Mouse (Mus musculus) natural killer cell, adult 2 months (primary cell): Measurements from ENCODE around the gene Avl9.
A peak's percentile ranks its signal among the peaks of the same experiment; 100 is the strongest.

Experiments used
- DNase-seq, 2 experiments: peaks; one replicate each; pipeline ENCODE4 v3.0.0; 2022; ENCODE audit warnings: low spot score in 2 of 2

Gene Avl9

DNA sequence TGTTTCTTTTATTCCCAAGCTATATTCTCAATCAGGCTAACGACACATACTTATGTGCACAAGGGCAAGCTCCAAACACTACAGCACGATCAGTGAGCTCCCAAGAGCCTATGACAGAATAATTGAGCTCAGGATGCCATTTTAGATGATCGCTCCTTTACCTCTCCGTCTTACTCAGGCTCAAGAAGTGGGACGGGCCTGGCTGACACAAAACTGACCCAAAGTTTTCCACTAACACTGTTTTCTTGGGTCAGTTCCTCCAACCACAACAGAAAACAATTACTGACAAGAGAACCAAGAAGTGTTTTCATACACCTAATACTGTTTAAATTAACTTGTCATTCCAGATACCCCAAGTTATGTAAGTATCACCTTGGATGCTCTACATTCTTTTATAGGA is 80.1 kb downstream of the Avl9 start:
- DNase-seq = no peak

DNA sequence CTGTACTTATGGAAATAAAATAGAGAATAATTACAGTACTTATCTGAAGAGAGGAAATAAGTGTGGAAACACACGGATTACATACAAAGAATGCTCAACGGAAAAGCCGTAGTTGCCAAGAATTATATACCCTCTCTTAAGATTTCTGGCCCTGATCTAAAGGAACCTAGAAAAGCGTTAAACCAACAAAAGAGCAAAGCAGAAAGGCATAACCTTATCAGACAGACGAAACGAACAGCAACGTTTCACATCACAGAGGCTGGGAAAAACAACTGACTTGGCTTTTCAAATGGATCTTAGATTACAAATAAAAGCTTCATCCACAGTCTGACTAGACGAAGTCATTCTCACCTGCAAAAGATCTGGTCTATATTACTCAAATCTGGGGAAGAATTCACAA is 81.5 kb downstream of the Avl9 start:
- no peak for DNase-seq

DNA sequence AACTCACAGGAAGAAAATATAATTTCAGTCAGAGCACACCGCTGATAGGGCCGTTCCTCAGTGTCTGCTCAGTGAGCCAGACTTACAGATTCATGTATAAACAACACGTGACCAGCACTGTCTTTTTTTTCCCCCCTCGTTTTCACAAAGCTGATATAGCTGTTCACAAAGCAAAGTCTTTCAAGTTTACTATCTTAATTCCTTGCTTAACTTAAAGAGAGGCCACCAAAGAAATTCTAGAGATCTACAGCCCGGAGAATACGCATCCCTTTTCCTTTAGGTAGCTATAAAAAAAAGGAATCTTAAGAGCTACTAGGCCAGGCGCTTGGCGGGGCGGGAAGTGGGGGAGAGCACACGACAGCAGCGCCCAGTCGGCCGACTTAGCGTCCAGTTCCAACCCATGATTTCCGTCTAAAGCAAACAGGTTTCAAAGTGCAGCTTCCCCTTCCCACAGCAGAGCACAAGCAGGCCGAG is 82.0 kb downstream of the Avl9 start:
- peak; percentile 46 to 54 for DNase-seq

DNA sequence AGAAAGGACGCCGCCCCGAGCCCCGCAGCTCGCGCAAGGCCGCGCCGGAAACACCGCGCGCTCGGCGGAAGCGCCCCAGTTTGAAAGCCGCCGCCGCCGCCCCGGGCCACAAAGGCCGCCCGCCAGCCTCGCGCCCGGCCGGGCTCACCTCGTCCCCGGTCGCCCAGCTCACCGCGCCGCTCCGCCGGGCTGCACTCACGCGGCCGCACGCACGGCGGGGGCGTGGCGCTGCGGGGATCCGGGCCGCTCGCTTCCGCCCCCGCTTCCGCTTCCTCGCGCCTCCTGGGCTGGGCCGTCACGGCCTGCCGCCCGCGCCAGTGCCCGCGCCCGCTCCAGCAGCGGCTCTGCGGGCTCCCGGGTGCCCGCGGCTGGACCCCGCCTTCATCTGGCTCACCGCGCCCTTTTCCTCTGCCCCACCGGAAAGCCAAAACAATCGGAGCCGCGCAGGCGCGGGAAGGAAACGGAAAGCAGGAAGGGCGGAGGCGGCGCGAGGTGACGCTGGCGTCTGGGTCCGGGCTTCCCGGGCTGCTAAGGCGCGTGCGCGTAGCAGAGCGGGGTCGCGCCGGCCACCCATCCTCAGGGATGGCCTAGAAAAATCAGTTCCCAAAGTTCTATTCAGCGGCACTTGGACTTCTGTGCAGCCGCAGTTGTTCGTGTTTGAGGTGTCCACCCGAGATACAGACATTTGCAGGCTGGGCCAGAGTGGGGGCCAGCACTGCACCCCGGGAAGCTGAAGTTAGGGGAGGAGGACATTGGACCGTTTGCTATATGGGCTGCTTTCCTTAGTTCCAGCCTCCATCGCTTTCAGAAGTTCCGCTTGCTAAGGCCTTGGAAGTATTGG is 82.8 kb downstream of the Avl9 start, which contains the start of gene Kbtbd2:
Gene Kbtbd2, minus strand, starts transcription at position 503 of the 841 bp plus-strand sequence.
- DNase-seq = peak; percentile 88 to 91

DNA sequence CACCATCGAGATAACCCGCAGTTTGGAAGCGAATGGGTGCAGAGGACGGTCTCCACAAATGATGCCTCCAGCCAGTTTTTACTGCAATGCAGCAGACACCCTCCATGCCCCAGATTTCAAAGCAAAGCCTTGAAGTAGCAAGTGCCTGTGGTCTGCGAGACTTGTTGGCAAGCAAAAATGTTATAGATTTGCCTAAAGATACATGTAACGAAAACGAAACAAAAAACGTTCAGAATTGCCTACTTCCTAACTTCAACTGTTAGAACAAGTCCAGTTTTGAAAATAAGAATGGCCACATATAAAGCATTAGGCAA is 83.4 kb downstream of the Avl9 start:
- peak in 1 of 2 experiments; percentile 41 for DNase-seq

DNA sequence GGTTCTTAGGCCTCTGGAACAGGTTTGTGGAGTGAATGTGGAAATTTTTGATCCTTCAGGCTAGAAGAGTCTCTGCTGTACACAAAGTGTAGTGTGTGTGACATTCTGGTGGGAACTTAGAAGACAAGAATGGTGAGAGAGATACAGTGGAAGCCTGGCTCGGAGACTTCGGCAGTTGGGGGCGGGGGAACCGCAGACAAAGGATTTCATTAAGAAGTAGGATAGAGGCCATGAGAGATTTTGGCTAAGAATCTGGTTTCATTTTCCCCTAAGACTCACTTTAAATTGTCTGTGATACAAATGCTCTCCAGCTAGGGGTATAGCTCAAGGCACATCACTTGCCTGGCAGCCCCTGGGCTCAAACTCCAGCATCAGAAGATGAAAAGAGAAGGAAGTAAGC is 90.3 kb downstream of the Avl9 start:
- no peak for DNase-seq

DNA sequence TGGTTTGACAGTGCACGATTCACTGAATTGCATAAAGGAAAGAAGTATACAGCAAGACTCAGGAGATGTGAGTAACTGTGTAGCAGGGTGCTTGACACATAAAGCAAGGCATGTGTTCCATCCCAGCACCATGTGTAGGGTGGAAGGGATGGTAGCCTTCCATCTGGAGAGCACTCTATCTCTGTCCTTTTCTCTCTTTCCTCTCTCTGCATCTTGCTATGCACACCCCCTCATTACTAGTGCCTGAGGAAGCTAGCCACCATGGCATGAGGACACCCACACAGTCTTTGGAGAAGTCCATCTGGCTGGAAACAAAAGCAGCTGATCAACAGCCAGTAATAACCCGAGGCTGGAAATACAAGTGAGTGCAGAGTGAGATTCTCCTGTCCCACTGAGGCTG is 91.5 kb downstream of the Avl9 start:
- no peak for DNase-seq

DNA sequence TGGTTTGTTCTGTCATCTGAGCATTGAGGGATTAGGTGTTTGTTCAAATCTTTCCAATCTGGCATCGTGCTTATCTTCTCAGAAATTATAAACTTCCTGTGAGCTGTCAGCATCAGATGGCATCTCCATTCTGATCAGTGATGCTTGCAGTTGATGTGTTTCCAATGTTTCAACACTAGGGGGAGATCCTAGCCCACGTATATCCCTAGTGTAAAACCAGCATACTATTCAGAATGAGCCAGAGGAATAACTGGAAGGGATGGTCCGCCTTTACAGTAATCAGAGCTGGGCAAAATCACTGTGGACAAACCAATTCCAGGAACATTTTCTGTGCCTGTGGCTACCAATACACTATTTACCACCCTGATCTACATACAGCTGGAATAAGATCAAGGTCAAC is 94.0 kb downstream of the Avl9 start:
- peak; percentile 50 to 53 for DNase-seq
